Mouse (Mus musculus) forebrain, embryonic 12.5 days (tissue): ENCODE results near the gene Sh3d19. TPM values are rescaled to one million over a fixed set of nuclear protein-coding genes. Genes with fewer than 3 reads are reported as not detected.
"Not testable (repeated sequence)": the region's sequence is repeated elsewhere in the genome, so short reads cannot be mapped to it uniquely, and the experiment has no call there.

Experiments
- ATAC-seq: fragments of 200-750 bp; cut with Nextera tagmentation; 2 replicates; pipeline ENCODE4 v1.8.0; 2017; ENCODE audit warnings: moderate TSS enrichment; ENCODE audit not compliant: low FRiP score
- H3K27ac ChIP-seq: fragments of 300-500 bp; sonication (generic); 2 replicates; pipeline ENCODE4 v1.5.1; 2016; ENCODE audit warnings: mild to moderate bottlenecking
- H3K27me3 ChIP-seq: fragments of 300-500 bp; sonication (generic); 2 replicates; pipeline ENCODE4 v1.6.1; 2016; ENCODE audit warnings: mild to moderate bottlenecking
- H3K36me3 ChIP-seq: fragments of 300-500 bp; sonication (generic); replicated peaks from 2 replicates; pipeline ENCODE4 v1.6.1; 2016; ENCODE audit warnings: mild to moderate bottlenecking
- H3K4me1 ChIP-seq: fragments of 300-500 bp; sonication (generic); 2 replicates; pipeline ENCODE4 v1.6.1; 2016
- H3K4me2 ChIP-seq: fragments of 300-500 bp; sonication (generic); 2 replicates; pipeline ENCODE4 v1.6.1; 2016; ENCODE audit warnings: mild to moderate bottlenecking, moderate library complexity
- H3K4me3 ChIP-seq: fragments of 300-500 bp; sonication (generic); replicated peaks from 2 replicates; pipeline ENCODE4 v1.5.1; 2016; ENCODE audit warnings: mild to moderate bottlenecking
- H3K9ac ChIP-seq: fragments of 300-500 bp; sonication (generic); 2 replicates; pipeline ENCODE4 v1.6.1; 2016; ENCODE audit warnings: mild to moderate bottlenecking
- H3K9me3 ChIP-seq: fragments of 300-500 bp; sonication (generic); 2 replicates; pipeline ENCODE4 v1.6.1; 2016
- WGBS: fragments of 180-500 bp; shearing (Covaris S2); methylation state at CpG from one replicate; pipeline ENCODE4 v1.1.7; 2016; 5-methylcytosine and 5-hydroxymethylcytosine counted together
- polyA plus RNA-seq: library from polyadenylated mRNA; unstranded; fragments of >200 nt; fragmentation: Nextera tagmentation; extraction: Ambion mirVana; gene quantifications from 2 replicates; pipeline ENCODE4 v1.2.1, GENCODE M21; 2016

Gene Sh3d19
- polyA plus RNA-seq, 1 experiment from 2014 or later = 9.1 TPM

GRCm38 (mm10) chr3:85952696-85953283 lies 18.1 kb upstream of the Sh3d19 start:
- no peak for ATAC-seq
- no peak overlapping the region for H3K27ac ChIP-seq
- no peak overlapping the region for H3K9ac ChIP-seq
- H3K36me3 ChIP-seq = no peaks in the 10 kb centered on the region
- 88% methylated on average over 10 of the region's 10 CpGs for WGBS
- H3K4me1 ChIP-seq = no peaks in the 10 kb centered on the region
- no peaks in the 10 kb centered on the region for H3K27me3 ChIP-seq
- H3K4me2 ChIP-seq = no peak overlapping the region
- 0 out of 2 replicates have a peak, but pooled peaks cover 2% of the 10 kb centered on the region for H3K9me3 ChIP-seq
- H3K4me3 ChIP-seq = no peak overlapping the region

- Histone ChIP-seq H3K36me3 (no peaks in the 10 kb centered on the region), H3K4me1 (no peaks in the 10 kb centered on the region), H3K4me2 (no peak overlapping the region), H3K9ac (no peak overlapping the region), H3K9me3 (no peaks in the 10 kb centered on the region), H3K27me3 (no peaks in the 10 kb centered on the region), H3K4me3 (no peak overlapping the region), H3K27ac (no peak overlapping the region)
- 88% methylated on average over 9 of the region's 9 CpGs for WGBS
- ATAC-seq = no peak
Measured at GRCm38 (mm10) chr3:85955269-85955668, 15.6 kb upstream of the Sh3d19 start.

- WGBS = 87% methylated on average over 5 of the region's 5 CpGs
- Histone ChIP-seq H3K27ac (no peak overlapping the region), H3K9ac (no peak overlapping the region), H3K9me3 (no peaks in the 10 kb centered on the region), H3K36me3 (no peaks in the 10 kb centered on the region), H3K4me2 (no peak overlapping the region), H3K4me3 (no peak overlapping the region), H3K4me1 (no peaks in the 10 kb centered on the region), H3K27me3 (no peaks in the 10 kb centered on the region)
- ATAC-seq = no peak
Measured at GRCm38 (mm10) chr3:85955704-85956103, 15.2 kb upstream of the Sh3d19 start.

GRCm38 (mm10) chr3:85959669-85960068 lies 11.2 kb upstream of the Sh3d19 start:
- Histone ChIP-seq H3K9ac (no peak overlapping the region), H3K27me3 (no peaks in the 10 kb centered on the region), H3K4me2 (no peak overlapping the region), H3K36me3 (no peaks in the 10 kb centered on the region), H3K4me3 (no peak overlapping the region), H3K9me3 (no peaks in the 10 kb centered on the region; the same call in 1 of the 2 replicates), H3K4me1 (no peaks in the 10 kb centered on the region), H3K27ac (no peak overlapping the region)
- WGBS = 69% methylated on average over 1 of the region's 1 CpGs
- ATAC-seq = no peak

GRCm38 (mm10) chr3:85961134-85961533 lies 9.8 kb upstream of the Sh3d19 start:
- no peak overlapping the region for H3K9ac ChIP-seq
- no peak overlapping the region for H3K27ac ChIP-seq
- WGBS = 56% methylated on average over 5 of the region's 5 CpGs
- no peaks in the 10 kb centered on the region for H3K36me3 ChIP-seq
- H3K4me1 ChIP-seq = no peaks in the 10 kb centered on the region
- no peak for ATAC-seq
- no peaks in the 10 kb centered on the region for H3K27me3 ChIP-seq
- no peak overlapping the region for H3K4me3 ChIP-seq
- no peak overlapping the region for H3K4me2 ChIP-seq
- no peaks in the 10 kb centered on the region; the same call in 1 of the 2 replicates for H3K9me3 ChIP-seq

- no peaks in the 10 kb centered on the region for H3K4me1 ChIP-seq
- no peaks in the 10 kb centered on the region for H3K27me3 ChIP-seq
- no peaks in the 10 kb centered on the region; the same call in 1 of the 2 replicates for H3K9me3 ChIP-seq
- H3K9ac ChIP-seq = no peak overlapping the region
- H3K4me3 ChIP-seq = no peak overlapping the region
- no peak overlapping the region for H3K4me2 ChIP-seq
- no peak overlapping the region for H3K27ac ChIP-seq
- ATAC-seq = no peak
- H3K36me3 ChIP-seq = no peaks in the 10 kb centered on the region
- 90% methylated on average over 4 of the region's 4 CpGs for WGBS
Measured at GRCm38 (mm10) chr3:85965479-85965878, 5.4 kb upstream of the Sh3d19 start.

- Histone ChIP-seq H3K27me3 (0 out of 2 replicates have a peak, but pooled peaks cover 4% of the 10 kb centered on the region), H3K36me3 (no peaks in the 10 kb centered on the region), H3K27ac (no peak overlapping the region), H3K4me1 (peaks cover 7% of the 10 kb centered on the region), H3K4me3 (no peak overlapping the region), H3K4me2 (no peak overlapping the region), H3K9me3 (no peaks in the 10 kb centered on the region), H3K9ac (no peak overlapping the region)
- no peak for ATAC-seq
- WGBS = 85% methylated on average over 8 of the region's 8 CpGs
Measured at GRCm38 (mm10) chr3:85969040-85969439, 1.9 kb upstream of the Sh3d19 start.

GRCm38 (mm10) chr3:85971599-85971975 lies 678 bp downstream of the Sh3d19 start:
- 0 out of 2 replicates have a peak, but pooled peaks cover 4% of the 10 kb centered on the region for H3K27me3 ChIP-seq
- H3K9ac ChIP-seq = peak overlapping the region; percentile 84
- no peak overlapping the region for H3K27ac ChIP-seq
- H3K4me2 ChIP-seq = peak overlapping the region; percentile 85
- ATAC-seq = peak; percentile 63
- WGBS = 2% methylated on average over 13 of the region's 13 CpGs
- H3K4me1 ChIP-seq = peaks cover 7% of the 10 kb centered on the region
- no peaks in the 10 kb centered on the region for H3K9me3 ChIP-seq
- peak overlapping the region; percentile 81 for H3K4me3 ChIP-seq
- H3K36me3 ChIP-seq = no peaks in the 10 kb centered on the region

- WGBS = 83% methylated on average over 10 of the region's 10 CpGs
- H3K4me1 ChIP-seq = peaks cover 7% of the 10 kb centered on the region
- H3K4me2 ChIP-seq = no peak overlapping the region
- H3K27ac ChIP-seq = no peak overlapping the region
- 0 out of 2 replicates have a peak, but pooled peaks cover 4% of the 10 kb centered on the region for H3K27me3 ChIP-seq
- no peak for ATAC-seq
- H3K36me3 ChIP-seq = no peaks in the 10 kb centered on the region
- H3K4me3 ChIP-seq = no peak overlapping the region
- H3K9ac ChIP-seq = no peak overlapping the region
- no peaks in the 10 kb centered on the region for H3K9me3 ChIP-seq
Measured at GRCm38 (mm10) chr3:85973376-85974140, 2.6 kb downstream of the Sh3d19 start.

- Histone ChIP-seq H3K27ac (no peak overlapping the region), H3K27me3 (0 out of 2 replicates have a peak, but pooled peaks cover 4% of the 10 kb centered on the region), H3K36me3 (no peaks in the 10 kb centered on the region), H3K4me3 (no peak overlapping the region), H3K9me3 (no peaks in the 10 kb centered on the region), H3K4me1 (peaks cover 7% of the 10 kb centered on the region), H3K9ac (no peak overlapping the region), H3K4me2 (no peak overlapping the region)
- no peak for ATAC-seq
- 80% methylated on average over 4 of the region's 4 CpGs for WGBS
Measured at GRCm38 (mm10) chr3:85974451-85974850, 3.5 kb downstream of the Sh3d19 start.

- H3K9me3 ChIP-seq = no peaks in the 10 kb centered on the region
- no peaks in the 10 kb centered on the region for H3K36me3 ChIP-seq
- H3K27ac ChIP-seq = no peak overlapping the region
- no peak overlapping the region for H3K4me2 ChIP-seq
- H3K27me3 ChIP-seq = no peaks in the 10 kb centered on the region
- H3K4me3 ChIP-seq = no peak overlapping the region
- WGBS = 95% methylated on average over 4 of the region's 4 CpGs
- H3K9ac ChIP-seq = no peak overlapping the region
- no peak for ATAC-seq
- no peaks in the 10 kb centered on the region for H3K4me1 ChIP-seq
Measured at GRCm38 (mm10) chr3:85980036-85980435, 9.1 kb downstream of the Sh3d19 start.

GRCm38 (mm10) chr3:85981761-85982160 lies 10.9 kb downstream of the Sh3d19 start:
- ATAC-seq, H3K36me3 ChIP-seq, H3K4me2 ChIP-seq, H3K27me3 ChIP-seq, H3K27ac ChIP-seq, H3K4me3 ChIP-seq, H3K9ac ChIP-seq, H3K9me3 ChIP-seq, H3K4me1 ChIP-seq: not testable (repeated sequence)
- 90% methylated on average over 3 of the region's 3 CpGs for WGBS

- no peaks in the 10 kb centered on the region for H3K4me1 ChIP-seq
- ATAC-seq = no peak
- 93% methylated on average over 6 of the region's 6 CpGs for WGBS
- H3K27me3 ChIP-seq = no peaks in the 10 kb centered on the region
- H3K9me3 ChIP-seq = no peaks in the 10 kb centered on the region
- no peak overlapping the region for H3K4me2 ChIP-seq
- H3K4me3 ChIP-seq = no peak overlapping the region
- no peaks in the 10 kb centered on the region for H3K36me3 ChIP-seq
- no peak overlapping the region for H3K9ac ChIP-seq
- H3K27ac ChIP-seq = no peak overlapping the region
Measured at GRCm38 (mm10) chr3:85984537-85984936, 13.6 kb downstream of the Sh3d19 start.
